Mouse (Mus musculus): ENCODE measurements around the gene Trmt2a.

DNA sequence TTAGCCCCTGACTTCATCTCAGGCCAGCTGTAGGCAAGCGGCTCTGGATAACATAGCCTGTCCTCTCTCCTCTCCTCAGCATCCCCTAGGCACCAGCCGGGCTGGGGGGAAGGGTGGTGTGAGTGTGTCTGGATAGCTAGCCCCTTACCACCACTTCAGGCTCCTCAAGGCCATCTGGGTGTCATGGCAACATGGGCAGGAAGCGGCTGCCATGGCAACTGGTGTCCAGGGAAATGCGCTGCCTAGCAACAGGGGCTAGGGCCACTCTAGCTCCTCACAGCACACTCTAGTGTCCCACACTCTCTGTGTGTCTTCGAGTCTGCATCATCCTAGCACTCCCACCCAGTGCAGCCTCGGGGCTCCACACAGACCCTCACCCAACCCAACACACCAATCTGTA is 34.8 kb upstream of the Trmt2a start:
- TF ChIP-seq CTCF (IDR thresholded peaks at IDR 0.05; ENCODE audit: low read depth, low read length) = no peak
- TF ChIP-seq POLR2AphosphoS5 (IDR thresholded peaks at IDR 0.05; ENCODE audit: insufficient replicate concordance, low read depth, low read length) = no peak
- no peak for TF ChIP-seq TAL1 (conservative IDR thresholded peaks at IDR 0.05; ENCODE audit: low read depth, low read length)
- TF ChIP-seq GATA1 (IDR thresholded peaks at IDR 0.05; ENCODE audit: borderline replicate concordance, low read length) = no peak
- TF ChIP-seq GATA2 (IDR thresholded peaks at IDR 0.05; ENCODE audit: borderline replicate concordance, low read depth, low read length) = no peak

All from G1E (cell line).